Mouse (Mus musculus): Measurements from ENCODE around the gene Olfr1414.
A peak's percentile ranks its signal among the peaks of the same experiment; 100 is the strongest.
"Not testable (repeated sequence)": the region's sequence is repeated elsewhere in the genome, so short reads cannot be mapped to it uniquely, and the experiment has no call there.

The Olfr1414 gene

GRCm38 (mm10) chr1:92518561-92518960, at the start of gene Olfr1414:
TSS of gene Olfr1414 (minus strand) at chr1:92518661.
- no peak for DNase-seq (ENCODE audit: low spot score)

GRCm38 (mm10) chr1:92545929-92546328, 27.5 kb upstream of the Olfr1414 start:
- DNase-seq (ENCODE audit: low spot score) = no peak

GRCm38 (mm10) chr1:92539071-92539470, 20.6 kb upstream of the Olfr1414 start:
- DNase-seq (ENCODE audit: low spot score) = no peak

GRCm38 (mm10) chr1:92536972-92537371, 18.5 kb upstream of the Olfr1414 start:
- no peak for DNase-seq (ENCODE audit: low spot score)

GRCm38 (mm10) chr1:92523764-92524163, 5.3 kb upstream of the Olfr1414 start:
- no peak for DNase-seq (ENCODE audit: low spot score)

GRCm38 (mm10) chr1:92521376-92521775, 2.9 kb upstream of the Olfr1414 start:
- no peak for DNase-seq (ENCODE audit: low spot score)

GRCm38 (mm10) chr1:92519046-92519445, 585 bp upstream of the Olfr1414 start:
- DNase-seq (ENCODE audit: low spot score) = no peak

- no peak for DNase-seq (ENCODE audit: low spot score)
Observed at GRCm38 (mm10) chr1:92515390-92515789, 3.1 kb downstream of the Olfr1414 start.

- not testable (repeated sequence) for DNase-seq (ENCODE audit: low spot score)
Observed at GRCm38 (mm10) chr1:92511646-92512045, 6.8 kb downstream of the Olfr1414 start.

GRCm38 (mm10) chr1:92496001-92496400, 22.5 kb downstream of the Olfr1414 start, which contains the start of gene Olfr1415:
TSS of gene Olfr1415 (minus strand) at chr1:92496101.
- DNase-seq (ENCODE audit: low spot score) = no peak

- DNase-seq (ENCODE audit: low spot score) = no peak
Observed at GRCm38 (mm10) chr1:92485013-92485412, 33.4 kb downstream of the Olfr1414 start, which contains the start of gene Olfr1416. TSS of gene Olfr1416 (minus strand) at chr1:92485113.

GRCm38 (mm10) chr1:92474066-92474578, 44.3 kb downstream of the Olfr1414 start:
- DNase-seq (ENCODE audit: low spot score) = no peak

- DNase-seq (ENCODE audit: low spot score) = peak; percentile 96
Observed at GRCm38 (mm10) chr1:92473165-92474041, 45.1 kb downstream of the Olfr1414 start, which contains the start of gene Ndufa10. TSS of gene Ndufa10 (minus strand) at chr1:92473860.

GRCm38 (mm10) chr1:92468891-92469290, 49.6 kb downstream of the Olfr1414 start:
- DNase-seq (ENCODE audit: low spot score) = no peak

GRCm38 (mm10) chr1:92458416-92458815, 60.0 kb downstream of the Olfr1414 start:
- no peak for DNase-seq (ENCODE audit: low spot score)

GRCm38 (mm10) chr1:92457758-92458157, 60.7 kb downstream of the Olfr1414 start:
- DNase-seq (ENCODE audit: low spot score) = no peak
